Mouse (Mus musculus) G1E-ER4 (cell line): ENCODE results near the gene Clec2d. TPM values are rescaled to one million over a fixed set of nuclear protein-coding genes. Genes with fewer than 3 reads are reported as not detected.

Experiments
- GATA1 ChIP-seq: IDR thresholded peaks from one replicate; pipeline ENCODE4 v1.8.0; 2012; ENCODE audit warnings: low read length, inconsistent platforms
- polyA plus RNA-seq: library from polyadenylated mRNA; stranded (reverse); fragments of >175 nt; gene quantifications from 2 replicates; pipeline ENCODE4 v1.2.3, GENCODE M21; 2012

Gene Clec2d
- polyA plus RNA-seq = not detected in 2 replicates

GRCm38 (mm10) chr6:129180403-129181169, at the start of gene Clec2d:
Gene Clec2d (plus strand): TSS chr6:129180615.
- TF ChIP-seq GATA1 = no peak

GRCm38 (mm10) chr6:129132604-129133341, 47.6 kb upstream of the Clec2d start:
- TF ChIP-seq GATA1 = no peak

- TF ChIP-seq GATA1 = no peak
Measured at GRCm38 (mm10) chr6:129146812-129147211, 33.6 kb upstream of the Clec2d start.

GRCm38 (mm10) chr6:129160103-129160502, 20.3 kb upstream of the Clec2d start:
- no peak for TF ChIP-seq GATA1

- TF ChIP-seq GATA1 = no peak
Measured at GRCm38 (mm10) chr6:129161136-129161535, 19.3 kb upstream of the Clec2d start.

- TF ChIP-seq GATA1 = no peak
Measured at GRCm38 (mm10) chr6:129161951-129162350, 18.5 kb upstream of the Clec2d start.

GRCm38 (mm10) chr6:129162587-129163159, 17.7 kb upstream of the Clec2d start:
- no peak for TF ChIP-seq GATA1

GRCm38 (mm10) chr6:129163606-129164005, 16.8 kb upstream of the Clec2d start:
- no peak for TF ChIP-seq GATA1

- TF ChIP-seq GATA1 = no peak
Measured at GRCm38 (mm10) chr6:129170925-129171324, 9.5 kb upstream of the Clec2d start.

- TF ChIP-seq GATA1 = no peak
Measured at GRCm38 (mm10) chr6:129171675-129172074, 8.7 kb upstream of the Clec2d start.

- no peak for TF ChIP-seq GATA1
Measured at GRCm38 (mm10) chr6:129174836-129175235, 5.6 kb upstream of the Clec2d start.

GRCm38 (mm10) chr6:129175612-129176011, 4.8 kb upstream of the Clec2d start:
- TF ChIP-seq GATA1 = no peak

- TF ChIP-seq GATA1 = no peak
Measured at GRCm38 (mm10) chr6:129176621-129177020, 3.8 kb upstream of the Clec2d start.

- TF ChIP-seq GATA1 = no peak
Measured at GRCm38 (mm10) chr6:129179281-129179680, 1.1 kb upstream of the Clec2d start.

GRCm38 (mm10) chr6:129181249-129181648, 834 bp downstream of the Clec2d start:
- no peak for TF ChIP-seq GATA1

- TF ChIP-seq GATA1 = no peak
Measured at GRCm38 (mm10) chr6:129181683-129182082, 1.3 kb downstream of the Clec2d start.
